Mouse (Mus musculus): ENCODE data around the gene Tm4sf1. TPM values are rescaled to one million over a fixed set of nuclear protein-coding genes. Genes with fewer than 3 reads are reported as not detected.

The Tm4sf1 gene
- total RNA-seq (2022), result 10 to 100 TPM; 18.0 to 23.3 (median 19.3) TPM

GRCm38 (mm10) chr3:57301921-57302539 is at the start of gene Tm4sf1:
TSS of gene Tm4sf1 (minus strand) at chr3:57301988.
- no peak for DNase-seq (ENCODE audit: low spot score in 2 of 2)

- DNase-seq (ENCODE audit: low spot score in 2 of 2), result no peak
Observed at GRCm38 (mm10) chr3:57344811-57345210, 43.0 kb upstream of the Tm4sf1 start.

GRCm38 (mm10) chr3:57343837-57344607 is 42.2 kb upstream of the Tm4sf1 start:
- no peak for DNase-seq (ENCODE audit: low spot score in 2 of 2)

GRCm38 (mm10) chr3:57342976-57343375 is 41.2 kb upstream of the Tm4sf1 start:
- DNase-seq (ENCODE audit: low spot score in 2 of 2), result no peak

GRCm38 (mm10) chr3:57341321-57341720 is 39.5 kb upstream of the Tm4sf1 start:
- DNase-seq (ENCODE audit: low spot score in 2 of 2), result no peak

- peak in 1 of 2 experiments; percentile 8 for DNase-seq (ENCODE audit: low spot score in 2 of 2)
Observed at GRCm38 (mm10) chr3:57335080-57335815, 33.5 kb upstream of the Tm4sf1 start.

GRCm38 (mm10) chr3:57327941-57328340 is 26.2 kb upstream of the Tm4sf1 start:
- no peak for DNase-seq (ENCODE audit: low spot score in 2 of 2)

GRCm38 (mm10) chr3:57307076-57307475 is 5.3 kb upstream of the Tm4sf1 start:
- DNase-seq (ENCODE audit: low spot score in 2 of 2), result no peak

- no peak for DNase-seq (ENCODE audit: low spot score in 2 of 2)
Observed at GRCm38 (mm10) chr3:57305564-57305963, 3.8 kb upstream of the Tm4sf1 start.

GRCm38 (mm10) chr3:57304484-57304883 is 2.7 kb upstream of the Tm4sf1 start:
- DNase-seq (ENCODE audit: low spot score in 2 of 2), result no peak

GRCm38 (mm10) chr3:57304050-57304449 is 2.3 kb upstream of the Tm4sf1 start:
- no peak for DNase-seq (ENCODE audit: low spot score in 2 of 2)

GRCm38 (mm10) chr3:57303486-57303885 is 1.7 kb upstream of the Tm4sf1 start:
- no peak for DNase-seq (ENCODE audit: low spot score in 2 of 2)

- DNase-seq (ENCODE audit: low spot score in 2 of 2), result no peak
Observed at GRCm38 (mm10) chr3:57302886-57303285, 1.1 kb upstream of the Tm4sf1 start.

- DNase-seq (ENCODE audit: low spot score in 2 of 2), result no peak
Observed at GRCm38 (mm10) chr3:57301366-57301765, 422 bp downstream of the Tm4sf1 start.

- DNase-seq (ENCODE audit: low spot score in 2 of 2), result no peak
Observed at GRCm38 (mm10) chr3:57297991-57298390, 3.8 kb downstream of the Tm4sf1 start.

GRCm38 (mm10) chr3:57296574-57296973 is 5.2 kb downstream of the Tm4sf1 start:
- no peak for DNase-seq (ENCODE audit: low spot score in 2 of 2)

GRCm38 (mm10) chr3:57295631-57296030 is 6.2 kb downstream of the Tm4sf1 start:
- DNase-seq (ENCODE audit: low spot score in 2 of 2), result no peak

- peak; percentile 3 to 16 for DNase-seq (ENCODE audit: low spot score in 2 of 2)
Observed at GRCm38 (mm10) chr3:57294742-57295525, 6.9 kb downstream of the Tm4sf1 start.

GRCm38 (mm10) chr3:57293925-57294324 is 7.9 kb downstream of the Tm4sf1 start:
- no peak for DNase-seq (ENCODE audit: low spot score in 2 of 2)

GRCm38 (mm10) chr3:57292826-57293225 is 9.0 kb downstream of the Tm4sf1 start:
- DNase-seq (ENCODE audit: low spot score in 2 of 2), result no peak

- no peak for DNase-seq (ENCODE audit: low spot score in 2 of 2)
Observed at GRCm38 (mm10) chr3:57288944-57289491, 12.8 kb downstream of the Tm4sf1 start.

All from gastrocnemius, adult 8-10 months (tissue).